Mouse (Mus musculus) cerebellum, adult 2 months (tissue): ENCODE results near the gene Hras. TPM values are rescaled to one million over a fixed set of nuclear protein-coding genes. Genes with fewer than 3 reads are reported as not detected.
A peak's percentile ranks its signal among the peaks of the same experiment; 100 is the strongest.

Experiments used
- DNase-seq, 2 experiments: peaks; one replicate each; pipeline ENCODE4 v3.0.0; 2021
- H3K27ac ChIP-seq: fragments of 200-500 bp; 2 replicates; pipeline ENCODE4 v1.5.1; 2012; ENCODE audit warnings: low read length, control low read depth, inconsistent platforms; ENCODE audit not compliant: insufficient read depth
- H3K27me3 ChIP-seq: fragments of 200-500 bp; 2 replicates; pipeline ENCODE4 v1.6.1; 2012; ENCODE audit warnings: inconsistent platforms, mild to moderate bottlenecking, low read length, moderate library complexity; ENCODE audit not compliant: control insufficient read depth, insufficient read depth
- H3K4me1 ChIP-seq: fragments of 200-500 bp; 2 replicates; pipeline ENCODE4 v1.6.1; 2011; ENCODE audit warnings: low read length; ENCODE audit not compliant: control insufficient read depth, insufficient read depth
- H3K4me3 ChIP-seq: fragments of 200-500 bp; replicated peaks from 2 replicates; pipeline ENCODE3; 2011; ENCODE audit warnings: mild to moderate bottlenecking, low read depth, low read length, control low read depth; ENCODE audit not compliant: insufficient read depth
- CTCF ChIP-seq: fragments of 200-500 bp; IDR thresholded peaks from 2 replicates; pipeline ENCODE4 v1.5.1; 2011; ENCODE audit warnings: low read depth, mild to moderate bottlenecking, control low read depth, low read length, moderate library complexity, borderline replicate concordance; ENCODE audit not compliant: insufficient read depth
- POLR2A ChIP-seq: fragments of 200-500 bp; IDR thresholded peaks from 2 replicates; pipeline ENCODE4 v1.6.1; 2011; ENCODE audit warnings: low read length, control low read depth, borderline replicate concordance; ENCODE audit not compliant: insufficient read depth
- WGBS: fragments of 180-500 bp; shearing (Covaris S2); methylation state at CpG from one replicate; pipeline ENCODE4 v1.1.7; 2018; 5-methylcytosine and 5-hydroxymethylcytosine counted together
- polyA plus RNA-seq: library from polyadenylated mRNA; depleted of rRNA; stranded (reverse); fragments of >200 nt; gene quantifications from 2 replicates; pipeline ENCODE4 v1.2.3, GENCODE M21; 2012

The Hras gene
- polyA plus RNA-seq, 1 experiment = 186 TPM

DNA sequence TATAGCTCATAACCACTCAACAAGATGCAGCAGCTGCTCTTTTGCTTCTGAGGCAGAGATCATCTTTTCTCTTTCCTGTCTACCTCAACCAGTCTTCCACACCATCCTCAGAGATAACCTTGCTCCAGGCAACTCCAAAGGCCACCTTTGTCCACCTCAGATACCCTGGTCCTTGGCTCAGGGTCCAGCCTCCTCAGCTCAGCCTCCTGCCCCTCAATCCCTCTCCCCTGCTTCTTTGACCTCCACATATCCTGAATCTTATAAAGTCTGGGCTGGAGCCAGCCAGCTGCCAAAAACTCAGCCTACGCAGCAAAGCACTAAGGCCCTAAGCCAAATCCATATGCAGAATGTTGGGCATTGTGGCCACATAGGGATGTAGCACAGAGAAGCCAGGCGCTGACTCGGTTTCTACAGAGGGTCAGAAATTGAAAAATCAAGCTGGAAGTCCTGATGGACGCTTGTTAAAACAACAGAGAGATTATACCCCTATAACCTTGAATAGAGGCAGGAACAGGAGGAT lies 29.0 kb upstream of the Hras start:
- H3K4me3 ChIP-seq = no peak overlapping the region
- TF ChIP-seq POLR2A = no peak
- no peak for TF ChIP-seq CTCF
- H3K27me3 ChIP-seq = no peaks in the 10 kb centered on the region
- H3K4me1 ChIP-seq = peaks cover 8% of the 10 kb centered on the region; the same call in 1 of the 2 replicates
- 89% methylated on average over 4 of the region's 4 CpGs for WGBS
- no peak for DNase-seq
- H3K27ac ChIP-seq = no peak overlapping the region

DNA sequence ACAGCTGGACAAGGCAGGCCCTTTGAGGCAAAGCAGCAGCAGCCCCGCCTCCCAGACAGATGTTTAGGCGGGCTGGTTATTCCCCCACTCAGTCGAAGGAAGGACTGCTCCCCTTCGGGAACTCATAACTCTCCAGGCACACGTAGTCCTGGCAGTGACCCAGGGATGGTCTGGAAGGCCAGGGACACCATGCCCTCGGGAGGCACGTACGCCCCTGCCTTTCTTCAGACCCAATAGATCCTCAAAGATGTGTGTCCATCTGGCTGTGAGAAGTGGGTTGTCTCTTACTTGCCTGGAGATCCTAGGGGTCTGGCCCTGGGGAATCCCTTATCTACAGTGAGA lies 28.3 kb upstream of the Hras start:
- no peak overlapping the region for H3K27ac ChIP-seq

DNA sequence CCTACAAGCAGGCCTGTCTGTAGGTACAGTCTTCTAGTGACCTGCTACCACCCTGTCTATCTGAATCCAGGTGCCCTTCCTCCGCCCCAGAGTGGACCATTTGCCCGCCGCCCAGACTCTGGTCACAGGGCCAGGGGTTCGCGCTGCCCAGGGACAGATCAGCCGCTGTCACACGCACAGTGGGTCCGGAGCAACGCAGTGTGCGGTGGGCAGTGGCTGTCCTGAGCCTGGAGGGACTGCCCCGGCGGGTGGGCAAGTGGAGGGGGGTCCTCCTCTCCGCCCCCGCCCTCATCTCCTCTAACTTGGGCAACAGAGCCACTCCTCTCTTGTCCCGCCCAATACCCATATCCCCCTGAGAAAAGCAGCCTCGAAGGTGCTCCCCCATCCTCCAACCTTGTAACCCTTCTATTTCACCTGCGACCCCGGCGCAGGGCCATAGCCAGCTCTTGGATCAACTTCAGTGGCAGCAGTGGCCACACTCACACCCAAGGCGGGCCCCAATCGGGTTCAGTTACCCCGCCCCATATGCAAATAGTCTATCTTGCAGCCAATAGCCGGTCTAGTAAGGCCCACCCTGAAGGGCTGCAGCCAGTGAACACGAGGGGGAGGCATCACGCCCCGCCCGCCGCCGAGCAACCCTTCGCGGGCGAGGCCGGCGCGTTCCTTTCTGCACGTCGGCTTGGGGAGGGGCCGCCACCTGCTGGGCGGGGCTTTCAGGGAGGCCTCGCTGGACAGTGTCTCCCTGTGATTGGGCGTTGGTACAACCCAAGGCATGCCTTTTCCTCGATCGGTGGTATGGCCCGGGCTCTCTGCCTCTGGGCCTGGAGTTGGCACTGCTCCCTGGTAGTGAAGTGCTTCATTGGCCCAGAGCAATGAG lies 27.7 kb upstream of the Hras start:
- 6% methylated on average over 44 of the region's 44 CpGs for WGBS
- DNase-seq = peak; percentile 84 to 89
- peak overlapping the region; percentile 50 for H3K4me3 ChIP-seq
- no peaks in the 10 kb centered on the region for H3K27me3 ChIP-seq
- H3K4me1 ChIP-seq = peaks cover 8% of the 10 kb centered on the region; the same call in 1 of the 2 replicates
- H3K27ac ChIP-seq = no peak overlapping the region
- TF ChIP-seq CTCF (no peak), POLR2A (no peak)

More for the DNA sequence above, 28.3 kb upstream of the Hras start:
- TF ChIP-seq CTCF (no peak), POLR2A (no peak)
- Histone ChIP-seq H3K4me1 (peaks cover 8% of the 10 kb centered on the region; the same call in 1 of the 2 replicates), H3K27me3 (no peaks in the 10 kb centered on the region), H3K4me3 (peak overlapping the region; percentile 50)
- WGBS = 4% methylated on average over 8 of the region's 8 CpGs
- no peak for DNase-seq

DNA sequence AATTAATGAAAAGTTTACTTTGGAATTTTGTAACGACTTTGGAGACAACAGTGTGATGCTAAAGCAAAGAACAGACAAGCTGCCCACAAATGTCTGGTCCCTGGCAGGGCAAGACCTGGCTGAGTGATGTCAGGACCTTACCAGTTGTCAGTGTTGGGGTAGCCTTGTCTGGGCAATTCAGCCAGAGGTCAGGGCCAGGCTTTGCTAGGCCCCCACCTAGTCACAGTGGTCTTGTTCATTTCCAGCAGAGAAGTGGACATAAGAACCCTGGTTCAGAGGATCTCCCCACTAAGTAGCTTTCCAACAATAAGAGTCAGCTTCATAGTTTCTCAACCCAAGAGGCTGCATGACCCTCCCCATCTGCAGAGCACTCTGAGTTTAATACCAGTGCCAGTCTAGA lies 26.6 kb upstream of the Hras start:
- no peak for TF ChIP-seq CTCF
- no peak for TF ChIP-seq POLR2A

DNA sequence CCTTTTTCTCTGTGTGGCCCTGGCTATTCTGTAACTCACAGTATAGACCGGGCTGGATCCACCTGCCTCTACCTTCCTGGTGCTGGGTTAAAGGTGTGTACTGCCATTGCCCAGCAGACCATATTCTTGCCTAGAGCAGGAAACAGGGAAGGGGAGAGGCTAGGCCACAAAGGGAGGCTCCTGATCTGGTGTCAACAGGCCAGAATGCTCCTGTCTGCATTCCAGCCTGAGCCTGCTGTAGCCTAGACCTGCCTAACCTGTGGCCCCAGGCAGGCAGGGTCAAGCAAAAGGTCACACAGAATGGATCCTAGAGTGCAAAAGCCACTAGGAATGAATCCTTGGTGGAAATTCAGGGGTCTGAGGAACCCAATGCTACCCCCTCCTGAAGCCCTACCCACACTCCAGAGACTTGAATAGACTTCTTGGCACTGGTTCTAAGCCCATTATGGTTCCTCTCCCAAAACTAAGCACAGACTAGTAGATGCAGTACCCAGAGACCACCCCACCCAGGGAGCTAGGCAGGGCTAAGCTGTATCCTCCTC lies 25.8 kb upstream of the Hras start:
- no peak for TF ChIP-seq CTCF
- no peak for TF ChIP-seq POLR2A
- no peak overlapping the region for H3K4me3 ChIP-seq

More for the DNA sequence above, 26.6 kb upstream of the Hras start:
- no peak overlapping the region for H3K4me3 ChIP-seq
- WGBS = 61% methylated on average over 1 of the region's 1 CpGs
- H3K27me3 ChIP-seq = no peaks in the 10 kb centered on the region
- no peak overlapping the region for H3K27ac ChIP-seq
- DNase-seq = no peak
- peaks cover 8% of the 10 kb centered on the region; the same call in 1 of the 2 replicates for H3K4me1 ChIP-seq

DNA sequence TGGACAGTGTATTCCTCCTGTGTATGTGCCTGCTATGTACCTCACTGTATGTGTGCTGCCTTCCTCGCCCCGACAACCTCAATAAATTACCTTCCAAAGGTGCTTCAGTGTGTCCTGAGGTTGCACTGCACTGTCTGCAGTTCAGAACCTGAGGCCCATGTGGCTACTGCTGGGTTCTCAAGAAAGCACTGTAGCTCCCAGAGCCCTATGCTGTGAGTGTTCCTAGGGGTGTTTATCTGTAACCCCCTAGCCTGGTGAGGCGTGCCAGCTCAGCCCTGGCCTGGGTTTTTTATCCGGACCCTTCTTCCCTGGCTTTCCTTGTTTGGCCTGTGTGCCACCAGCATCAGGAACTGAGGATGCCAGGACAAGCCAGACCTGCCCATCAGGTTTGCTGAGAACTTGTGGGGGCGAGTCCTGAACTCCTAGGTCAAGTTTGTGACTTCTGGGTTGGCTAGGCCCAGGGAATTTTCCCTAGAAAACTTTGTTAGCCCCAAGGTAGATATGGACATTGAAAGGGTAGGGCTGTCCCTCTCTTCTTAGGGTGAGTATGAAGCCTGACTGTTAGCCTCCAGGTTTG lies 24.8 kb upstream of the Hras start:
- peaks cover 8% of the 10 kb centered on the region; the same call in 1 of the 2 replicates for H3K4me1 ChIP-seq
- 91% methylated on average over 5 of the region's 5 CpGs for WGBS
- no peak for TF ChIP-seq CTCF
- TF ChIP-seq POLR2A = no peak
- DNase-seq = no peak
- H3K27me3 ChIP-seq = no peaks in the 10 kb centered on the region
- no peak overlapping the region for H3K4me3 ChIP-seq
- no peak overlapping the region for H3K27ac ChIP-seq

More for the DNA sequence above, 25.8 kb upstream of the Hras start:
- peaks cover 8% of the 10 kb centered on the region; the same call in 1 of the 2 replicates for H3K4me1 ChIP-seq
- WGBS = 100% methylated on average over 1 of the region's 1 CpGs
- DNase-seq = no peak
- no peak overlapping the region for H3K27ac ChIP-seq
- H3K27me3 ChIP-seq = no peaks in the 10 kb centered on the region

DNA sequence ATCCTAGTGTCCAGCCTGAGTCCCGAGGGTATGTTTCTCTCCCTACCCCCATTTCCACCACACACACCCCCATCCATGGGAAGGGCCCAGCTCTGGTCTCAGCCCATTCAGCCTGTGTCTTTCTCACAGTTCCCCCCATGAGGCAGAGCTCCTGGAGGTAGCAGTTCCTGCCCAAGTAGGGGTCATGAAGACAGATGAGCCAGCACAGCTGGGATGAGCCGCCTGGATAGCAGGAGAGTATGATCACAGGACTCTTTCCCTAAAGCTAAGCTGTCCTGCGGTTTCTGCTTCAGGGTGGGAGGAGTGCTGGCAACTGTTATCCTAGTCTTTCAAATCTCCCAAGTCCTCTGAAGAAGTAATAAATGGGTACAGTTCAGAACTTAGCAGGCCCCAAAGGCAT lies 24.3 kb upstream of the Hras start:
- TF ChIP-seq POLR2A (no peak), CTCF (no peak)
- Histone ChIP-seq H3K4me3 (no peak overlapping the region), H3K4me1 (peaks cover 8% of the 10 kb centered on the region; the same call in 1 of the 2 replicates), H3K27ac (no peak overlapping the region), H3K27me3 (no peaks in the 10 kb centered on the region)
- no peak for DNase-seq
- 76% methylated on average over 3 of the region's 3 CpGs for WGBS

DNA sequence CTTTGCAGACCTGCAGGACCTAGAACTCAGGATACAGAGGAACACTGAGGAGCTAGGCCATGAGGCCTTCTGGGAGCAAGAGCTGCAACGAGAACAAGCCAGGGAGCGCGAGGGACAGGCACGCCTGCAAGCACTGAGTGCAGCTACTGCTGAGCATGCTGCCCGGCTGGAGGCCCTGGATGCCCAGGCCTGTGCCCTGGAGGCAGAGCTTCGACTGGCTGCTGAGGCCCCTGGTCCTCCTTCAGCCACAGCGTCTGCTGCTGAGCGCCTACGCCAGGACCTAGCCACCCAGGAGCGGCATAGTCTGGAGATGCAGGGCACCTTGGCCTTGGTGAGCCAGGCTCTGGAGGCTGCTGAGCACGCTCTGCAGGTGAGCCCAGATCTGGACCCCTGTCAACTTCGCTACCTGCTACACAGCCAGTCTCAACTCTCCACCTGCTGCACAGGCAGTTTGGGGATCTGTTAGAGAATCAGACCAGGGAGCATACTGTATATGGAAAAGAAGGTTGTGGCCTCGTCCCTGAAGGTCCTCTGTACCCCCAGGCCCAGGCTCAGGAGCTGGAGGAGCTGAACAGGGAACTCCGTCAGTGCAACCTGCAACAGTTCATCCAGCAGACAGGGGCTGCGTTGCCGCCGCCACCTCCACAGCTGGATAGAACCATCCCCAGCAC lies 23.7 kb upstream of the Hras start:
- Histone ChIP-seq H3K4me3 (no peak overlapping the region), H3K4me1 (peaks cover 5% of the 10 kb centered on the region; the same call in 1 of the 2 replicates), H3K27ac (no peak overlapping the region), H3K27me3 (no peaks in the 10 kb centered on the region)
- TF ChIP-seq POLR2A (no peak), CTCF (no peak)
- no peak for DNase-seq
- WGBS = 89% methylated on average over 17 of the region's 17 CpGs
